Mouse (Mus musculus): ENCODE data around the gene Rims3. TPM values are rescaled to one million over a fixed set of nuclear protein-coding genes. Genes with fewer than 3 reads are reported as not detected.

Rims3 gene
- polyA plus RNA-seq, 1 experiment from 2014 or later = 9.8 TPM

DNA sequence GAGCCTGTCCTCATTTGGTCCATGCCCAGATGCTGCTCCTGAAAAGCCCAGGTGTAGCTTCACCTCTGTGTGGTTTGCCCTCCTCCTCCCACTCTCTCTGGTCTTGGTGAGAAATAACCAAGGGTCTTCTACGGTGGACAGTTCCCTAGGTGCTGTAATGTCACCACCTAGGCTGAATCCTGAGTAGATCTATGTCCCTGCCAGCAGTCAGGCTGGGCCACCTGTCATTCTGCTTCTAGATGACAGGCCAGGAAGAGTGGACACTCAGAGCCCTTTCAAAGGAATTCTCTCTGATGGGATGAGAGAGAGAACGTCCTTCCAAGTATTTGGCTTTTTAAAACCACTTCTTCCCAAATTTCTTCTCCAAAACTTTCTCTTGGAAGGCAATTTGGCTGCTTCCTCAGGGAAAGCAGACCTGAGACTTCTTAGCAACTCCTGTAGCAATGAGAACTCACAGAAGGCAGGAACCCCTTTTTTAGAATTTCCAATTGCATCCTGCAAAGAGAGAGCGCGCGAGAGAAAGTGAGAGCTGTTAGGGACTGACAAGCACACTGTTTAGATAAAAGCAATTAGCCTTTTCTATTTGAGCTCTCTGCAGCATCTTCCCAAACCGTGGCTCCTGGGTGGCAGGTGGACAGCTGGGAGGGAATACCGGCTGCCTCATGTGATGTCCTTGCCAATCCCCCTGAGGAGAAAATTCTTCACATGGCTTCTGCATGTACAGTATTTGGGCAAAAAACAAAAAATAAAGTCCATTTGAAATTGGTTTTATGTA lies 41.4 kb downstream of the Rims3 start:
- Histone ChIP-seq H3K9ac (replicated peaks) (no peak overlapping the region), H3K4me3 (replicated peaks) (no peak overlapping the region), H3K4me2 (replicated peaks) (no peak overlapping the region), H3K4me1 (replicated peaks) (peaks cover 5% of the 10 kb centered on the region), H3K27ac (no peak overlapping the region), H3K9me3 (no peaks in the 10 kb centered on the region), H3K36me3 (no peaks in the 10 kb centered on the region), H3K27me3 (0 out of 2 replicates have a peak, but pooled peaks cover 9% of the 10 kb centered on the region)
- WGBS = 81% methylated on average over 7 of the region's 7 CpGs
- ATAC-seq = no peak

DNA sequence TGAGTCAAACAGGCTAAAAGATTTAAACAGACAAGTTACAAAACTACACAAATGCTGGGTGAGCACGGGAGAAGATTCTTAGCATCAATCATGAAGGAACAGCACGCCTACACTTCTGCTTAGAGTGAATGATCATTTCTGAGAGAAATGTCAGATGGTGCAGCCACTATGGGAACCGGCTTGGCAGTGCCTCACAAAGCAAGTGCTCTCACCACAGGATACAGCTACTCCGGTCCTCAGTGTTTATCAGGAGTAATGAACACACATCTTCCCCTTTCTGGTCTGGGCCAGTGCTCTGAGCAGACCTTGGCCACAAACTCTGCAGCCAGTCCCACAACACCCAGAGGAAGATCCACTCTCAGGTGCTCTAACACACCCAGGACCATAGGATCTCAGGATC lies 49.9 kb downstream of the Rims3 start:
- H3K27me3 ChIP-seq = no peaks in the 10 kb centered on the region
- H3K36me3 ChIP-seq = no peaks in the 10 kb centered on the region
- no peak for ATAC-seq
- H3K4me1 ChIP-seq (replicated peaks) = no peaks in the 10 kb centered on the region
- no peak overlapping the region for H3K4me2 ChIP-seq (replicated peaks)
- H3K4me3 ChIP-seq (replicated peaks) = no peak overlapping the region
- 77% methylated on average over 4 of the region's 4 CpGs for WGBS
- no peaks in the 10 kb centered on the region for H3K9me3 ChIP-seq
- no peak overlapping the region for H3K9ac ChIP-seq (replicated peaks)
- no peak overlapping the region for H3K27ac ChIP-seq

DNA sequence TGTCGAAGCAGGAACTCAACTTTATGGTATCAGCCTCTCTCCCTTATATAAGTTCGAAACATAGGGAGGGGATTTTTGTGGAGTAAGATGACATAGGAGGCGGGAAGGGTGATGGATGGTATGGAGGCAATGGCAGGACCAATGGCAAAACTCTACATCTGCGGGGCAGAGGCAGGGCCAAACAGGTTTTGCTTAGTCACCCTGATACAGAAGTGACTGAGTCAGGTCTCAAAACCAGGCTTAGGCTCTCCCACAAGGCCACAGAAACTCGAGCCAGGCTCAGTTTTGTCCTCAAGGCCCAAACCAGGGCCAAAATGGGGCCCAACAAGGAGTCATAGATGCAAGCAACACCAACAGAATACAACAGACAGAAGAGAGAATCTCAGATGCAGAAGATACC lies 51.0 kb downstream of the Rims3 start:
- no peak for ATAC-seq
- Histone ChIP-seq H3K27ac (no peak overlapping the region), H3K9me3 (no peaks in the 10 kb centered on the region), H3K4me3 (replicated peaks) (no peak overlapping the region), H3K27me3 (no peaks in the 10 kb centered on the region), H3K4me2 (replicated peaks) (no peak overlapping the region), H3K4me1 (replicated peaks) (no peaks in the 10 kb centered on the region), H3K9ac (replicated peaks) (no peak overlapping the region), H3K36me3 (no peaks in the 10 kb centered on the region)
- WGBS = 74% methylated on average over 5 of the region's 5 CpGs

DNA sequence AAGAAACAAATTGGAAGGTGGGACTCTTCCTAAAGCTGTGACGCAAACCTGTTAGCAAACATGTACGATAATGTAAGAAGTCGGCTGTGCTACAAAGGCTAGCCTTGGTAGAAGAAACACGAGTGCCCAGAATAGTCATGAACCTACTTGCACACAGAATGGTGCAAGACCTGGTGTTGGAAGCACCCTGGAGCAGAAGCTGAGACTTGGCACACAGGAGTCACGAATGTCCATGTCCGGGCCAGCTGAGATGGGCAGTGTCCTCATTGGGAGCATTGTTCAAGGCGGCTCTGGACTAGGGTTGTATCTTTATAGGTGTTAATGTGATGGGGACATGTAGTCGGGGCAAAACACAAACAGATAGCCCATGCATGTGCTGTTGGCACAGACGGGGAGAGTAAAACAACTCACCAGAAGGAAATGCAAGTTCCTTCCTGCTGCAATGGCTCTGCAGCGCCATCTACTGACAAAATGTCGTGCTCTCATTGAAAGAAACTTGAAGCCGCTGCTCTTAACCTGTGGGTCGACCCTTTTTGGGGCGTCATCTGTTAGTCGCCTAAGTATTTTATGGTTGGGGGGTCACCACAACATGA lies 55.0 kb downstream of the Rims3 start:
- H3K27ac ChIP-seq = no peak overlapping the region
- no peaks in the 10 kb centered on the region for H3K36me3 ChIP-seq
- H3K9ac ChIP-seq (replicated peaks) = no peak overlapping the region
- no peak overlapping the region for H3K4me2 ChIP-seq (replicated peaks)
- peaks cover 2% of the 10 kb centered on the region; the same call in 1 of the 2 replicates for H3K27me3 ChIP-seq
- H3K4me1 ChIP-seq (replicated peaks) = no peaks in the 10 kb centered on the region
- 0 out of 2 replicates have a peak, but pooled peaks have one; percentile 50 for ATAC-seq
- H3K9me3 ChIP-seq = no peaks in the 10 kb centered on the region
- 31% methylated on average over 15 of the region's 15 CpGs for WGBS
- H3K4me3 ChIP-seq (replicated peaks) = no peak overlapping the region

DNA sequence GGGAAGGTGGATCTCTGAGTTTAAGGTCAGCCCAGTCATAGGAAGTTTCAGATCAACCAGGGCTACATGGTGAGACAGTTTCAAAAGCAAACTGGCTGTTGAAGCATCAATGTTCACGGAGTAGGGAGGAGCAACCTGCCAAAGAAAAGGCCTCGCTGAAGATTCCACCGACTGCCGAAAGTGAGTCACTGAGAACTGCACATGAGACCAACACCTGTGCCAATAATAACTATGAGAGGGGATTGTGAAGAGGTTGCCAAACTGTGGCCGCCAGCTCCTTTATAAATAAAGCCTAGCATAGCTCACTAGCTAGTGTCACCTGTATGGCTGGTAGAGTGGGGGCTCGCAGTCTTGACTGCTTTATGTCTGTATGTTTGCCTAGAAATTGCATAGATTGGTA lies 56.5 kb downstream of the Rims3 start:
- peaks cover 2% of the 10 kb centered on the region; the same call in 1 of the 2 replicates for H3K27me3 ChIP-seq
- H3K36me3 ChIP-seq = no peaks in the 10 kb centered on the region
- no peak overlapping the region for H3K9ac ChIP-seq (replicated peaks)
- no peak for ATAC-seq
- H3K9me3 ChIP-seq = no peaks in the 10 kb centered on the region
- no peaks in the 10 kb centered on the region for H3K4me1 ChIP-seq (replicated peaks)
- no peak overlapping the region for H3K4me3 ChIP-seq (replicated peaks)
- no peak overlapping the region for H3K27ac ChIP-seq
- H3K4me2 ChIP-seq (replicated peaks) = no peak overlapping the region
- 81% methylated on average over 6 of the region's 6 CpGs for WGBS

DNA sequence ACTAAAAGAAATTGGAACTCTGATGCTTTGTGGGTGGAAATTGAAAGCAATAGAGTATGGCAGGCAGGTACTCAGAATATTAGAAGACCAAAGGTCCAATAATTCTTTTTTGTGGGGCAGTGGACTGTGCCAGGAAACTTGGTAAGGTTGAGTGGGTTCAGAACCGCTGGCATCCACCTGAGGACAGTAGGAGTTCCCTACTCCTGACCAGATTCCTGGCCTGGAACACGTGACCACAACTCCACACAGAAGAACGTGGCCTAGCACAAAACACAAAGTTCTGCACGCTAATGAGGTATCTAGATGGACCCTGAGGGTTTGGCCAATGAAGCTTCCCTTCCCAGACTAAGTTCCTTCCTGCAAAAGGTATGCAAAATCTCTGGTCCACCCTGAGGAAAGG lies 58.2 kb downstream of the Rims3 start:
- no peak overlapping the region for H3K4me2 ChIP-seq (replicated peaks)
- no peak overlapping the region for H3K4me3 ChIP-seq (replicated peaks)
- no peaks in the 10 kb centered on the region for H3K9me3 ChIP-seq
- H3K4me1 ChIP-seq (replicated peaks) = no peaks in the 10 kb centered on the region
- H3K9ac ChIP-seq (replicated peaks) = no peak overlapping the region
- peaks cover 2% of the 10 kb centered on the region; the same call in 1 of the 2 replicates for H3K27me3 ChIP-seq
- H3K36me3 ChIP-seq = no peaks in the 10 kb centered on the region
- WGBS = 61% methylated on average over 4 of the region's 4 CpGs
- H3K27ac ChIP-seq = no peak overlapping the region
- no peak for ATAC-seq

DNA sequence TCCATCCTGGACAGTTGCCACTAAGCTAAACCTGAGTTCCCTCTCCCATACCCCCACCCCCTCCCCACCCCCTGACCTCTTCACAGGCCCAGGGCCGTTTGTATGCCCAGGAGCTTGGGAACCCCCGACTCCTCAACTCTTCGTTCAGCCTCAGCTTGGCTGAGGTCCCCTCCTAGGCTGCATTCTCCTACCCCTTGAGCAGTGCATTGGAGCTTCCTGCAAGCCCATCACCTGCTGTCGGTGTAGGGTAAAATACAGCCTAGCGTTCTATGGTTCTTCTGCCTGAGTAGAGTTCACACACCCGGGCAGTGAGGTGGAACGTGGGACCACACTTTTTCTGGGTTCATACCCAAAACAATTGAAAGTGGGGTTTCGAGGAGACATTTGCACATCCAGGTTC lies 58.8 kb downstream of the Rims3 start:
- Histone ChIP-seq H3K9me3 (no peaks in the 10 kb centered on the region), H3K4me3 (replicated peaks) (no peak overlapping the region), H3K4me1 (replicated peaks) (no peaks in the 10 kb centered on the region), H3K27ac (no peak overlapping the region), H3K4me2 (replicated peaks) (no peak overlapping the region), H3K27me3 (peaks cover 2% of the 10 kb centered on the region; the same call in 1 of the 2 replicates), H3K9ac (replicated peaks) (no peak overlapping the region), H3K36me3 (no peaks in the 10 kb centered on the region)
- 67% methylated on average over 8 of the region's 8 CpGs for WGBS
- ATAC-seq = no peak

DNA sequence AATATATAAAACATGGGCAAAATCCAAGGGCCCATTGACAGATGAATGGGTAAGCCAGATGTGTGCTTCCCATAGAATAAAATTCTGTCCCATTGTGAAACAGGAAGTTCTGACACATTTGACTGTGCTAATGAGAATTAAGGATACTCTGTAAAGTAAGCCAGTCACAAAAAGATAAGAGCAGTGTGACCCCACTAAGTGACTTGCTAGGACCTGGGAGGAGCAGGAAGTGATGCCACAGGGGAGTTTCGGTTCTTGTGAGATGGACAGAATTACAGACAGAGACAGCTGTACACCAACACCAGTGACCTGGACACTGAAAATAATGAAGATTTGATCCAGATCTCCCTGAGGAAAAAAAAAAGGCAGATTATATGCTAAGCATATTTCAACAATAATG lies 59.2 kb downstream of the Rims3 start:
- Histone ChIP-seq H3K9me3 (no peaks in the 10 kb centered on the region), H3K36me3 (no peaks in the 10 kb centered on the region), H3K4me2 (replicated peaks) (no peak overlapping the region), H3K4me3 (replicated peaks) (no peak overlapping the region), H3K4me1 (replicated peaks) (no peaks in the 10 kb centered on the region), H3K27me3 (peaks cover 2% of the 10 kb centered on the region; the same call in 1 of the 2 replicates), H3K27ac (no peak overlapping the region), H3K9ac (replicated peaks) (no peak overlapping the region)
- 80% methylated on average over 1 of the region's 1 CpGs for WGBS
- ATAC-seq = no peak

DNA sequence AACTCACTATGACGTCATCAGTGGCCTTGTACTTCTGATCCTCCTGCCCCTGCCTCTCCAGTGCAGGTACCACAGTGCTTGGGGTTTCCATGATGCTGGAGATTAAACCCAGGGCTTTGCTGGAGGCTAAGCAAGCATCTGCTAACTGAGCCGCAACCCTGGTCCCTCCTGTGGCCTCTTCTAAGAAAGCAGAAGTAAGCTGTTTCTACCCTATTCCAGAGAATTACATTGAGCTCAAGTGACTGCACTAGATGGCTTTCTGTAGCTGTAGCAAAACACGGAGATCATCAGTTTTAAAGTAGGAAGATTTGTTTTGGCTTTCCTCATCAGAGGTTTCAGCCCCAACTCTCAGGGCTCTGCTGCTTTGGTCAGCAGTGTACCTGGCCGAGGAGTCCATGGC lies 59.9 kb downstream of the Rims3 start:
- Histone ChIP-seq H3K4me3 (replicated peaks) (no peak overlapping the region), H3K36me3 (peaks cover 3% of the 10 kb centered on the region), H3K9me3 (no peaks in the 10 kb centered on the region), H3K4me1 (replicated peaks) (no peaks in the 10 kb centered on the region), H3K4me2 (replicated peaks) (no peak overlapping the region), H3K27ac (no peak overlapping the region), H3K9ac (replicated peaks) (no peak overlapping the region), H3K27me3 (peaks cover 2% of the 10 kb centered on the region; the same call in 1 of the 2 replicates)
- no peak for ATAC-seq
- 66% methylated on average over 4 of the region's 4 CpGs for WGBS

DNA sequence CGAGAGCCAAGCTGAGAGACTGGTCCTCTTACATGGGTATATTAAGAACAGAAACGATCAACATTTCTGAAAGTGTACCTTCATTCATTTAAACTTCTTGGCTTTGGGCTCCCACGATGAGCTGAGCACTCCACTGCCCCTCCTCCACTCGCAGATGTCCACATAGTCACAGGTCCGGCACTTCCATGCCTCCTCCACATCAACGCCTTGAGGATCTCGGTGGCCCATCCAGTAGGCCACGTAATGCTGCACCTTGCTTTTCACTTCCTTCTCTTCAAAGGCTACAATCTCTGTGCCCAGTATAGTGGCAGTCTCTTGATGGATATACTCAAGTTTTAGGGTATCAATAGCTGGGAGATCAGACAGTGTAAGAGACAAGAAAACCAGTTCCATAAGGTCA lies 66.8 kb downstream of the Rims3 start:
- Histone ChIP-seq H3K4me3 (replicated peaks) (no peak overlapping the region), H3K4me2 (replicated peaks) (no peak overlapping the region), H3K9me3 (peaks cover 13% of the 10 kb centered on the region)

DNA sequence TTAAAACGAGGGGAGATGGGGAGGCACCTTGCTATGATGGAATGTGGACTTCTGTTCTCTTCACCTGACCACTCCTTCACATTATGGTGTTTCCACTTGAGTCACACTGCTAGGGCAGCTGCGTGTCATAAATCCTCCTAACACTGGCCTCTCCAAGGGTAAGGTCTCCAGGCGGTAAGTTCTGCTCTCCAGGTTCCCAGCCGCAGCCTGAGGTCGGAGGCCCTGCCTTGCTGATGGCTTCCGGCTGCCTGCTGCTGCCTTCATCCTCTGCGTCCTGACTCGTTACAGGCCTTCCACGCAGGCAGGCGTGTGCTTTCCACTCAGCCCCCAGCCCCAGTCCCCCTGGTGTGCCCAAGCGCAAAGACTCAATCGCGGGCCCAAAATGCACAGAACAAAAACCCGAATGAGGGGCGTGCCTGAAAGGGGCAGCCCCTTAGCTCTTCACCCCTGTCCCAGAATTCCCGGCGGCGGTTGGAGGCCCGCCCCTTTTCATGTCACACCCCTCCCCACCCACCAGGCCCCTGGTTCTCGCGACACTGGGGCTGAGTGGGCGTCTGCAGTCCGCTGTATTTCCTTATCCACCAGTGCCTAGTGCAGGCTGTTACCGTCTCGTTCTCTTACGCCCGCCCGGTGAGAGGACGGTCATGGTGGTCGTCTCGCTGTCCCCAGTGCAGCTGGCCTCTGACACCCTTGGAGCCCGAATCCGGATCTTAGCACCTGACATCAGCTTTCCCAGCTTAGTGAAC lies 70.1 kb downstream of the Rims3 start, which contains the start of gene Exo5:
Exo5 (minus strand) TSS at position 464 of the 746 bp plus-strand sequence.
- Histone ChIP-seq H3K36me3 (peaks cover 31% of the 10 kb centered on the region), H3K4me3 (replicated peaks) (peak within 1 kb of the TSS; percentile 72), H3K27ac (peak within 1 kb of the TSS; percentile 90), H3K4me1 (replicated peaks) (peaks cover 25% of the 10 kb centered on the region), H3K9ac (replicated peaks) (peak within 1 kb of the TSS; percentile 81), H3K4me2 (replicated peaks) (peak within 1 kb of the TSS; percentile 73), H3K9me3 (peaks cover 13% of the 10 kb centered on the region), H3K27me3 (no peaks in the 10 kb centered on the region)
- WGBS = under 1% methylated on average over 33 of the region's 33 CpGs
- peak; percentile 99 for ATAC-seq

More for the DNA sequence above, 66.8 kb downstream of the Rims3 start:
- H3K27ac ChIP-seq = no peak overlapping the region
- H3K36me3 ChIP-seq = peaks cover 36% of the 10 kb centered on the region
- WGBS = 98% methylated on average over 8 of the region's 8 CpGs
- no peak overlapping the region for H3K9ac ChIP-seq (replicated peaks)
- H3K27me3 ChIP-seq = no peaks in the 10 kb centered on the region
- H3K4me1 ChIP-seq (replicated peaks) = peaks cover 25% of the 10 kb centered on the region
- no peak for ATAC-seq

DNA sequence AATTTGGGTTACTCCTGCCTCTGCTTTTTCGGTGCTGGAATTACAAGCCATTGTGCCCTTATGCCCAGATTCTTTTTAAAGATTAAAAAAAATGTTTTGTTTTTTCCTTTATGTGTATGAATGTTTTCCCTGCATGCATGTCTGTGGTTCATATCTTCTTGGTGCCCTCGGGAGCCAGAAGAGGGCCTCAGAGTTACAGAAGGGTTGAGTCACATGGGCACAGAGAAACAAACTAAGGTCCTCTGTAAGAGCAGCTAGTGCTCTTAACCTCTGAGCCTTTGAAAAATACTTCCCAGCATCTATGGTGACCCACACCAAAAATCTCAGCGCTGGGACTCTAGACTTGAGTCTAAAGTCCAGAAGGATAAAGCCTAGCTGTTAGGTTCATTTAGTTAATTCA lies 70.8 kb downstream of the Rims3 start:
- peaks cover 27% of the 10 kb centered on the region for H3K36me3 ChIP-seq
- H3K27me3 ChIP-seq = no peaks in the 10 kb centered on the region
- peak overlapping the region; percentile 81 for H3K9ac ChIP-seq (replicated peaks)
- 15% methylated on average over 3 of the region's 3 CpGs for WGBS
- peak overlapping the region; percentile 90 for H3K27ac ChIP-seq
- H3K4me3 ChIP-seq (replicated peaks) = peak overlapping the region; percentile 72
- H3K4me1 ChIP-seq (replicated peaks) = peaks cover 25% of the 10 kb centered on the region
- peak; percentile 44 for ATAC-seq
- peaks cover 14% of the 10 kb centered on the region for H3K9me3 ChIP-seq
- peak overlapping the region; percentile 73 for H3K4me2 ChIP-seq (replicated peaks)
